Mouse (Mus musculus) c-Kit-positive CD71-positive TER-119-negative erythroid progenitor cells, embryonic 14.5 days (primary cell): ENCODE results near the gene Pde3a.
"Not testable (repeated sequence)": the region's sequence is repeated elsewhere in the genome, so short reads cannot be mapped to it uniquely, and the experiment has no call there.

Experiments used
- DNase-seq: peaks from one replicate; pipeline ENCODE4 v3.0.0-alpha.2; 2013; ENCODE audit warnings: low read depth

The Pde3a gene

DNA sequence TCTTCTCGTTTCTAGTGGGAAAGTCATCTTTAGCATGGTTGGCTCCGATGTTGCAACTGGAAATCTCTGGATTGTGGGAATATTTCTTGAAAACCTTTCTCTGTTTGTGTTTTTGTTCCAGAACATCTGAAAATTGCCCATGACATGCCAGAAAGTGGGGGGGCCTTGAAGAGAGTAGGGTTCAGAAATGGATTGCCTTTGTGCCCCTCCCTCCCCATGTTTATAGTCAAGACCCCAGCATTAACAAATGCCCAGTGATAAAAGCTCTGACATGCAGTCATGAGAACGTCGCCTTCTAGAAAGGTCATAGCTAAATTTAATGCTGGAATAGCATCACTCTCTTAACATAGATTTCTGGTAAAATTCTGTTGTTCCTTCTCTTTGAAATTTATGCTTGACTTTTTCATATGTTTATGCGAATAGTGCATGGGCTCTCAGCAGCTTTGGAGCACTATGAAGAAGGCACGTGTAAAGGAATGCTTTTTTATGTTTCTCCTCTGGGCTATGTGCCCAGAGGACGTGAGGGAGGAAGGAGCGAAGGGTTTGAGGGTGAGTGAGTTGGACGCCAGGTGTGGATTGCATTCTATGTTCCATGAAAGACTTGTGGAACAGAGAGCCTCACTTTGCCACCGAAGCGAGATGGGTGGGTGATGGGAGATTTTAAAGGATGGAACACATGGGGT is 19.0 kb downstream of the Pde3a start:
- no peak for DNase-seq

DNA sequence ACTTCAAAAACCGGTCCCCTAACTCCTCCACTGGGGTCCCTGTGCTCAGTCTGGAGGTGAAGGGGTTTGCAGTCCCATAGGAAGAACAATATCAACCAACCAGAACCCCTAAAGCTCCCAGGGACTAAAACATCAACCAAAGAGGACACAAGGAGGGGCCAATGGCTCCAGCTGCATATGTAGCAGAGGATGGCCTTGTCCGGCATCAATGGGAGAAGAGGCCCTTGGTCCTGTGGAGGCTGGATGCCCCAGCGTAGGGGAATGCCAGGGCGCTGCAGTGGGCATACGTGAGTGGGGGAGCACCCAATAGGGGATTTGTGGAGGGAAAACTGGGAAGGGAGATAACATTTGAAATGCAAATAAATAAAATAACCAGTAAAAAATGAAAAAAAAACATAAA is 19.8 kb downstream of the Pde3a start:
- no peak for DNase-seq

DNA sequence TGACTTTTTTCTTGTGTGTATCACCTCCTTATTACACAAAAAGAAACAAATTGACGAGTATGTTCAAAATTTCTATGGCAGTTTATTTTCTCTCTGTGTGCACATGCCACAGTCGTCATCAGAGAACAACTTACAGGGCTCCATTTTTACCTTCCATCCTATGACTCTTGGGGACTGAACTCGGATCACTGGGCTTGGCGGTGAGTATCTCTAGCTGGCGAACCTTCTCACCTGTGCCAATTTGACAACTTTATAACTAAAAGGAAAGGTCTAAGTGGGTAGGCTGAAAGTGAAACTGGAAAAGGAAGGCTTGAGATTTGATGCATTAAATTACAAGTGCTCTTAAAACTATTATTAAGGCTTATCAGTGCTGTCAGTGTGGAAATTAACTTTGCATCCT is 22.1 kb downstream of the Pde3a start:
- DNase-seq: no peak

DNA sequence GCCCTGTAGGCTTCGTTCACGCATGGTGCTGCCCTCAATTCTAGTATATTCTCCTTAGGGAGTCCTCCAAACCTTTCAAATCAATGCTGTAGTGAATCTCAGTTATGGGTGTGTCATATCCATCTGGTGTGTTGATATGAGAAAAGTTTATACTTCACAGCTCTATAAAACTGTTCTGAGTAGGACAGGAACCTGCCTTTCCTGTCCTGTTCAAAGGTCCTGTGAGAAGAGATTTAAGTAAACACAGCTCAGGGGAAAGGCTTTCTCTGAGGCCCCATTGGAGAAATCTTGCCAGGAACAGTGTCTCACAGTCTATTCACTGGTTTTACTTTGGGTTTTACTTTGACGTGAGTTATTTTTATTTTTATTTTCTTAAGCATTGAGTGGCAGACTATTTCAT is 22.5 kb downstream of the Pde3a start:
- no peak for DNase-seq

DNA sequence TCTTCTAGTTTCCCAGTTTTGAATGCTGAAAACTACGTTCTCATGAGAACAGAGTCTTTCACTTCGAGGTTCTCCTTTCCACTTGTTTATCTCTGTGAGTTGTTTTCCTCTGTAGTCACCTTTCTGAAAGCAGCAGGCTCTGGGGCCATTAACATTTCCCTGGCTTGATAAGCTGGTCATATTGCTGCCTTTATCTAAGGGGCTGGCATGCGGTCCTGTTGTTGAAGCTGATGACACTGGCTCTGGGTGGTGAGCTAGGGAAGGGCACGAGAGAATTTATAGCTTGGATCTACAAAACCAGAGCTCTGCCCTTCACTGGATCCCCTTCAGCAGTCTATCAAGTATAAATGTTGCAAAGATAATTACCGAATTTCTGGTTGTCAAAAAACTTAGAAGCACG is 24.6 kb downstream of the Pde3a start:
- DNase-seq: no peak

DNA sequence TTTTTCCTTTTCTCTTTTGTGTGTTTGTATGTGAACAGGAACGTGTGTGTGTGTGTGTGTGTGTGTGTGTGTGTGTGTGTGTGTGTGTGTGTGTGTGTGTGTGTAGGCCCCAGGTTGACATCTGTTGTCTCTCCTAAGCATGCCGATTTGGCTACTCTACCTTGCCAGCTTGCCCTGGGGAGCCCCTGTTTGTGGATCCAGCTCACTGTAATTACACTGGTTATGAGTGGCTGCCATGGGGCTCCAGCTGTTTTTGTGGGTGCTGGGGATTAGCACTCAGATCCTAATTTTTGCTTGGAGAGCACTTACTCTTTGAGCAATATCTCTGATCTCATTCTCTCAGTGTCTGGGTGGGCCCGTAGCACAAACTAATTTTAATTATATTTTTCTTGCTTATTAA is 32.6 kb downstream of the Pde3a start:
- DNase-seq: no peak

DNA sequence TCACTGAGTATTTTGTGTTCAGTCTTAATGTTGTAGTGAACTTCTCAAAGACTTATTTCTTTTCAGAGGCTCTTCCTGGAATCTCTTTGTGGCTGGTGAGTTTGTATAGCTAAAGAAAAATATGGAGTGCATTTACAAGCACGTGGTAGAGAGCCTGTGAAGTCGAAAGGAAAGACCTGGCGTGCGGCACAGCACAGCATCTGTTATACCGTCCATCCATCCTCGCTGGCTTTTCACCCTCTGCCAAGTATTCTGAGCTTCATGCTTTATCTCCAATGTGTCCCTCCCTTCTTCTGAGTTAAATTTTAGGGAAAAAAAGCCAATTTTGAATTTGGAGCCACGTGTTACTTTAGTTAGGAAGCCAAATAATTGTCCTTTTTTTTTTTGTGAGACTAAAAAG is 33.7 kb downstream of the Pde3a start:
- DNase-seq: no peak

DNA sequence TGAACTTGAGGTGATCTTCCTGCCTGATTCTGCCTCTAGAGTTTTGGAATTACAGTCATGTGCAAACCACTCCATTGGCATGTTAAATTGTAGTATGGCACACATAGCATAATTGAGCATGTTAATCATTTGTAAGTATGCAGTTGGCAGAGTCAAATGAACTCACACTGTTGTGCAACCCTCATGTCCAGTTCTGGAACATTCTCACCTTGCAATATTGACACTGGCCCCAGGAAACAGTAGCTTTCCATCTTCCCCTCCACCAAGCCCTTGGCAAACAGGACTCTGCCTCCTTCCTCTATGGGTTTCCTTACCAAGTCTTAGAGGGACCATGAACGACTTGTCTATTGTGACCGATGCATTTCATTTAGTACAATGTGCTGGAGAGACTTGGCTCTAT is 42.1 kb downstream of the Pde3a start:
- DNase-seq: no peak

DNA sequence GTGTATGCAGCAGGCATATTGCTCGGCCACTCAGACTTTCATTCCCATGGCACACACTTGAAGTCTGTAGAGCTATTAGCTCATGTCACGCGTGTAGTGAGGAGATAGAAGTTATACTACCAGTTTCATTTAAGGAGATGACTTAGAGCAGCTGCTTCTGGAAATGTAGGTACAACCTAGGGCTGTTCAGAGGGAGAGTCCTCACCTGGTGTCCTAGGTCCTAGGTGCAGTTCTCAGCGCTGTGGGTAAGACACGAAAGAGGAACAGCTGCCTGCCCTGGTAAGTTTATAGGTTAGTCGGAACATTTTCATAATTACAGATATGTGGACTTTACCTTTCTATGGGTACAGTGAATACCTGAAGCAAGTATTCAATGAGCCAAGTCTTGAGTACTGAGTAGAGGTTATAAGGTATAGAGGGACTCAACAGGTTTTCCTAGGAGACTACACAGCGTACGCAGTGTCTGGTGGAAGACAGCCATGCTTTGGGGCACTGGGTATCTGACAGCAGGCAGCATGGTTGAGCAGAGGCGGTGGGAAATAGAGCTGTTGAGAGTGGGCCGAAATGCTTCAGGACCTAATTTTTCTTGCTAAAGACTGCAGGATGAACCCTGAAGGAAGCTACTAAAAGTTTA is 43.9 kb downstream of the Pde3a start:
- no peak for DNase-seq

DNA sequence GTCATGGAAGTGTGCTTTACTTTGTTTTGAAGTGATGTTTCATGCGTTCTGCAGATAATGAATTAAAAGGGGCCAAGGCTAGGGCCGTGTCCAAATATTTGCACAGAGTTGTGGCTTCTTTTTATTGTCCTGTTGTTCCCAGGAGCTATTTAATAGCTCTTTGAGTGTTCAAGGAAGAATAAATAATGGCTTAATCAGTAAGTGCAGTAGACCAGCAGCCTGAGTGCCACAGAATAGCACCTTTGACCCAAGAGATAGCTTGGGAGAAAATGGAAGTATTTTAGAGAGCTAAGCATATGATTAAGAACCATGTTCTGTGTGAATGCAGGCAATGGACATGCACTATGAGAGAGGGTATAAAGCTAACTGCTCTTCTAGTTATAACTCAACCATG is 44.4 kb downstream of the Pde3a start:
- DNase-seq: no peak

DNA sequence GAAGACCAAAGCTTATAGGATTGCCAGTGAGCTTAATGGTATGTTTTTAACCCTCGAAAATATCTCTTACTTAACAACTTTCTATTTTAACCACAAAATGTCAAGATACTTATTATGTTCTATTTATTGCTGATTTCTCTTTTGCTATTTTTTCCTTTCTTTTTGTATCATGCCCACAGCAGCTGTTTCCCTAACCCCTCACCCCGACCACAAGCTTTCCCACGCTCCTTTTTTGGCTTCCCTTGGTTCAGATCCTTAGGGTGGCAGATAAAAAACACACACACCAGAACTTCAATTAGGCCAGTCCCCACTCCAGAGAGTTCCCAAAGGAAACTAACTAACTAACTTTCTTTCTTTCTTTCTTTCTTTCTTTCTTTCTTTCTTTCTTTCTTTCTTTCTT is 46.2 kb downstream of the Pde3a start:
- DNase-seq: no peak

DNA sequence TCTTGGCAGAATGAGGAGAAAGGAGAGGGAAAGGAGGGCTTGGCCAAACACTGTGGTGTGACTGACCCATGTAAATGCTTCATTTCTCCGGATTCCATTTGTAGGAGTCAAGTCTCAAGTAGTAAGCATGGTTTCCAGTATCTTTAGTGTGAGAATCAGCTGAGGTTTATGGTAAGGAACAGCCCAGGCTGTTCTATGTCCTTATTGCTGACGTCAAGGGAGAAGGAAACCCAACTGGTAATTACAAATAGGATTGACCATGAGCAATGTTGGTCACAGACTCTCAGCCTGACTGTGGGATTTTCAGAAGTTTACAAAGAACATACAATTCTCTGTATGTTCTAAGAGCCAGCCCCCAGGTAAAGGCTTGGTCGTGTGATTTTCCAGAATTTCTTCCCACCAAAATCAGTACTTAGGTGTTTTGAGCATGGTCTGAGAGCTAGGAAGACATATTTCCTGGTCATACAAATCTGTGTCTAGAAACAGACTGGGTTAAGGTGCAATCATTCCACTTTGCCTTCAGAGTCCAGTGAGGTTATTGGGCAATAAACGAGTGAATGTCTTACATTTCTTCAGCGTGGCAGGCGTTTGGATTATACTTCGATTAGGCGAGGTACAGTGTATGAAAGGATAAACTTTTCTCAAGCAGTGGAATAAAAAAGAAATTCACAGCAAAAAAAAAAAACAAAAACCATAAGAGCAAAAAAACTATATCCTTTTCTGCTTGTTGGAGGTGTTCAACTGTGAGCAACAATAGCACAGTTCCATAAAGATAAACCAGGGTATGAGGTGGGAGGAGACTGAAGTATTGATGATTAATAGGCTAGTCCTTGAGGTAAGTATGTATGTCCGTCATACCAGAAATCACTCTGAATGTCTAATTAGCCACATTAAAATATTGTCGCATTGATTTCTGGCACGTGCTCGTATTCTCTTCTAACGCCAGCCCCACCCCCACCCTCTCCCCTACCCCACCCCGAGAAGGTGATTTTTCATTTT is 53.0 kb downstream of the Pde3a start:
- DNase-seq: no peak

DNA sequence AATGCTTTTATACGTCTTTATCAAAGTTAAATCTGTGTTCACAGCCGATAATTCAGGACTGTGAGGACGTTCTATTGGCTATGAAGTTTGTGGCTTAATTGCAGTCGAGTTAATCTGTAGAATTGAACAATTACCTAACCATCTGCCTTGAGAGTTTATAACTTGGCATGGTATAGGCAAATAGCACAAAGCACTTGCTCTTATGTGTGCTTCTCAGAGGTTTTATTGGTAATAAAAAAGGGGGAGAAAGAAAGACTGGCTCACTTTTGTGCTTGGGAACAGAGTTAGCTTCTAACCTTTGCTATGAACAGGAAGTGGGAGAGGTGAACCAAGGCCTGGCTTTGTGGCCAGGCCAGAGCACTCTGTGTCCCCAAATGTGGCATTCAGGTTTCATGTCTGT is 53.8 kb downstream of the Pde3a start:
- DNase-seq: no peak

DNA sequence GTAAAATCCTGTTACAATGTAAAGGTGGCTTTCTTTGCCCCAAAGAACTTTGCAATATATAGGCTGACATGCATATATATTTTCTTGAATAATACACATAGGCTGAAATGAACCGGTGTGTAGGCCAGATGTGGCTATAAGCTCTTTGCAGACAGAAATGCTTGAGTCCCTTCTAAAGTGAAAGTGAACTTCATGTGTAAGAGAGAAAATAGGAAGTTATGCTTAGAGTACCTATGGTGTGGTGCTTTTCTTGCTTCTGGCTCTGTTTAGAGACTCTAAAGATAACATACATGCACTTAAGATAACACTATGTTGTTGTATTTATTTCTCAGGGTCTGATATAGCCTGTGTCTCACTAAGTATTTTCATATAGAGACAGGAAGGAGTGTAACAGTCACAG is 58.3 kb downstream of the Pde3a start:
- DNase-seq: no peak

DNA sequence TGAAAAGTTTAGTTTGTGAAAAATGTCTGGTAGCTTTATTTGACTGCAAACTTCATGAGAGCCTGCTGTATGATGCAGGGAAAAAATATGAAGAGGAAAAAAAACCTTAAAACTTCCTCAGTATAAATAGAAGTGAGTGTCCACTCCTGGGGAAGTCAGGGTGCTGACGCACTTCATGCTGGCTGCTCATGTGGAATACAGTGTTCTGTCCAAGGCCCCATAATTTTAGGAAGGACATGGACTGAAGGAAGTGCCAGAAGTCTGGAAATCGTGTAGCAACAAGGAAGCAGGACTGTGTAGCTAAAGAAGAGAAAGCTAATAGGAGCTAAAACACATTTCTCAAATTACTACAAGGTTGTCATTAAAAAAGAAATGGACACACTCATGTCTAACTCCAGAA is 59.4 kb downstream of the Pde3a start:
- DNase-seq: no peak

DNA sequence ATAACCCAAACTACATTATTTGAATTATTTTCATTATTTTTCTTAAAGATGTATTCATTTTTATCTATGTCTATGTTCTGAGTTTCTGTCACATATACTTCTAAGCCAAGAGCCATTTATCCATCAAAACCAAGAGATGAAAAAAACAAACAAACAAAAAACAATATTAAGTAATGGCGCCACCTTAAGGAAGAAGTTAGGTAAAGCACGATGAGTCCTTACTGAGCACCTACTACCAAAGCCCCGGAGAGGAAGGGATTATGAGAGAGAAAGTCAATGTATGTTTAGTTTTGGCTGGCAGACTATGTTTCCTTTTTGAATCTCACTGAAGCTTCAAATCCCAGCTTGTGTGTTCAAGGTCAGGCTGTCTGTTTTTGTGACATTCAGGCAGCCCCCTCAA is 60.8 kb downstream of the Pde3a start:
- DNase-seq: no peak

DNA sequence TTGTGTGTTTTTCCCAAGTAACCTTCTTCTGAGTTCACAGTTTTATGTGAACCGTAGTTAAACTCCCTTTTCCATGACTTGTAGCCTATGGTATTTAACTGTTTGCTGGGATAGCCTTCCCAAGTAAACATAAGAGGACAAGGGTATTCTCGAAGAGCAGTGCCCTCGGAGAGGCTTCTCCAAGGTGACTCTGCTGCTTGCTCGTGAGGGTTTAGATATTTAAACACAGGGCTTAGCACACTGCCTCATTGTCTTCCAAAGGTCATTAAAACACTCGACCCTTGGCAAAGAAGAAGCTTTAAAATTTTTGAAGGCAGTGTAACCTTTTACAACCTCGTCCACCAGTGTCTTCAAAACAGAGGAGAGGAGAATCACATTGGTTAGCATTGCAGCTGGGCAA is 61.3 kb downstream of the Pde3a start:
- DNase-seq: no peak

DNA sequence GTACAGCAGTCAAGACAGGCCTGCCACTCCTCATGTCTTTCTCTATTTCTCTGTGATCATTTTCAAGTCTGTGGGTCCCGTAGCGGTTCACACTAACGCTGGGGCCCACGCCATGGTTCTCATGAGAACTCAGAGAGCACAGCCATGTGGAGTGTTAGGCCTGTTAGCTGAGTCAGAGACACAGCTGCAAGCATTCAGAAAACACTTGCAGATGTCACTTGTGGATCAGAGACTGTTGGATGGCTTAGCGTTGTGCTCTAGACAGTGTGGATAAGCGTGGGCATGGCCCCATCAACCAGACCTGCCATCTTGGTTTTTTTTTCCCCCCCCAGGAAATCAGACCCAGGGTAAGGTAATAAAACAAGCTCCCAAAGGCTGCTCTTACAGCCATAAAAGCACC is 62.5 kb downstream of the Pde3a start:
- DNase-seq: no peak

DNA sequence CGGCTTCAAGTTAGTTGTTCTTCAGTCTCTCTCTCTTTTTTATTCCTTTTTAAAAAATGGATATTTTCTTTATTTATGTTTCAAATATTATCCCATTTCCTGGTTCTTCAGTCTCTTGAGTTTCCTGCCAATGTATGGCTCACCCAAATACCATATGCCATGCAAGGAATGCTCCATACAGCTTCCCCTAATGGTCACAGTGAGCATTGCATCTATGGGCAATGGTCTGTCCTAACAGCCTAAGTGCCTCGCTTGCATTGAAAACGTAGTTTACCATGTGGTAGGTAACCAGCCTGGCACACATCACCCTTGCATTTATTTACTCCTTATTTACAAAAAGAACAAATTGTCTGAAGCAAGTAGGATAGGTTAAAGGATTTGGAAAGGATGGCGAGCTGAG is 64.0 kb downstream of the Pde3a start:
- DNase-seq: no peak

DNA sequence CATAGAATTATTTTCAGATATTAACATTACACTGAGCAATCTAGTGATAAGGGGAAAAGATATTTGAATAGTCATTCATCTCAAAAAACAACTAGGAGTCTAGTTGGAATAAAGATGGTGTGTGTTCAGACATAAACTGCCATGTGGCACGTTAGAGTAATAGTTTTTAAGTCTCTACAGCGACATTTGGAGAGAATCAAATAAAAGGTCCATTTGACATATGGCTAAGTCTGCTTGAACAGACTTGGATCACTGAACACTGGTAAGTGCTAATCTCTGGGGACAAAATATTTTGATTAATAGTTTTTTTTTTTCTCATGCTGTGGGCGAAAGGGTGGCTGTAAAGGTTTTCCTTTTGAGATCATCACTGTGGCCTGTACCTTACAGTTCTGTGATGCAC is 69.4 kb downstream of the Pde3a start:
- DNase-seq: no peak

DNA sequence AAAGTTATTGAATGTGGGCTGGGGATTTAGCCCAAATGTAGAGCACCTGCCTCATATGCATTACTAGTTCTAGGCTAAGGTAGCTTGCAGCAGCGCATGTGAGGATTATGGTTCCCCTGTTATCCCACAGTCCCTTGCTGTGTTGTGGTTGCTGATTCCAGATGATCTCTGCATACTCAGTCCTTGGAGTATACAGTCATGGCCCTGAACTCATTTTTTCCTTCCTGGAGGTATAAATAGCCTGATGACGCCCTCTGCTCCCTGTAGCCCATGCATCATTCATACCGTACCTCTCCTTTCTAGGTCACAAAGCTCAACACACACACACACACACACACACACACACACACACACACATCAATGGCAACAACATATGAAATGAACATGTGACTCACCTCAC is 72.2 kb downstream of the Pde3a start:
- DNase-seq: no peak

DNA sequence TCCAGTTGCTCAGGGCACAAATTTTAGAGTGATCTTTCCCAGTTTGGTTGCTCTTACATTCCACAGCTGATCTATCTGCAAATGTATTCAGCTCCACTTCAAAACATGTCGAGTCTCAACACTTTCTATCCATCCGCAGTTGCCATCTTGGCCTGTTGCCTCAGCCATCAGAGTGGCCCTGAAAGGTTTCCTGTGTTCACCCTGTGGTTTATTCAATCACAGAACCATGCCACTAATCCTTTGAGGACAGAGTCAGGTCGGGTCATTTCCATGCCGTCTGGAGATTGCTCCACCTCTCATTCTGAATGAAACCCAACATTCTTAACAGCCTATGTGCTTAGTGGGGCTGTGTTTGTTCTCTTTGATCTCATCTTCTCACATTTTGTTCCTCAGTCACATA is 73.9 kb downstream of the Pde3a start:
- no peak for DNase-seq

DNA sequence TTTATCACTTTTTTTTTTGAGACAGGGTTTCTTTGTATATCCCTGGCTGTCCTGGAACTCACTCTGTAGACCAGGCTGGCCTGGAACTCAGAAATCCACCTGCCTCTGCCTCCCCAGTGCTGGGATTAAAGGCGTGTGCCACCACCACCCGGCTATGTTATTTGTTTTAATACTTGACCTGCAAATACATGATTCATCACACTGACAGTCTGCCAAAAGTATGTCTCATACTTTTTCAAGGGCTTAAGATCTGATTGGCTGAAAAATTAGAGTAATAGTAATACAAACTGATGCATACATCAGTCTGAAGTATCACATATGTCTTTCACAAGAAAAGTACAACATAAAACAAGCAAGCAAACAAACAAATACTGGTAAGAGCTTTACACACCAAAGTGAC is 78.1 kb downstream of the Pde3a start:
- DNase-seq: not testable (repeated sequence)
